Mouse (Mus musculus): ENCODE measurements at regions not wholly inside any gene's neighbourhood (a gene's known extent, or its start where the extent isn't known, plus 50 kb on each side); places are given as distances from the start of the nearest gene placed in this dataset.

DNA sequence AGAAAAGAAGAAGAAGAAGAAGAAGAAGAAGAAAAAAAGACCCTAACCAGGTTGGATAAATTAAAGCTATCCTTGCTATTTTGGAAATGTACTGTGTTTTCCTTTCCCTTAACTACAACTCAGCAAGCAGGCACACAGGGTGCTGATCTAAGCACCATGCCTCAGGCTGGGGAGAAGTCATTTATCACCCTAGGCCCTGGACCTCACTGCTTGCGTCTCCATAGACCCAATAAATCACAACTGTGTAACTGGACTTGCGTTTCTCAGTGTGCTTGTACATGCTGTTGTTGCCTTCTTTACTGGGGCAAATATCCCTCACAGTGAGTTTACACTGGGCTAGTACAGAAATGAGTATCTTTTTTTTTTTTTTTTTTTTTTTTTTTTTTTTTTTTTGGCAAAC is 113.4 kb upstream of the Hmga2 start:
- no peak for TF ChIP-seq CTCF (IDR thresholded peaks at IDR 0.05; ENCODE audit: borderline replicate concordance, extremely low read depth, insufficient read depth, insufficient read length)
- TF ChIP-seq POLR2A (IDR thresholded peaks at IDR 0.05; ENCODE audit: borderline replicate concordance, extremely low read depth, insufficient read depth, insufficient read length, poor library complexity, severe bottlenecking) = no peak
